Mouse (Mus musculus) kidney, postnatal 4 days (tissue): Measurements from ENCODE around the gene Rffl.

Experiments used
- DNase-seq, 2 experiments: peaks; one replicate each; pipeline ENCODE4 v3.0.0; 2021; ENCODE audit warnings: mixed read lengths in 2 of 2

Rffl gene

DNA sequence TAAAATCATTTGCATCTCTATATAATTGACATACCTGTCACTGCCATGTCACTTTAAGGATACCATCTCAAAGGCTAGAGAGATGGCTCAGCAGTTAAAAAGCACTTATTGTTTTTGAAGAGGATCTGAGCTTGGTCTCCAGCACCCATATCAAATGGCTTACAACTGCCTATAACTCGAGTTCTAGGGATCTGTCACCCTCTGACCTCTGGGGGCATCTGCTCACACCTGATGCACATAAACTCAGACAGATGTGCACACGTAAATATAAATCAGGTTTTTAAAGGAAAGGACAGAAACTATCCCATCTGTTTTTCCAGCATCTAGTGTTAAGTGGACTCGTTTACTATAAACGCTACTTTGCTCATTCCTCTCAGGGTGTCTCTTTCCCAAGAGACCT lies 107.7 kb downstream of the Rffl start:
- no peak for DNase-seq

DNA sequence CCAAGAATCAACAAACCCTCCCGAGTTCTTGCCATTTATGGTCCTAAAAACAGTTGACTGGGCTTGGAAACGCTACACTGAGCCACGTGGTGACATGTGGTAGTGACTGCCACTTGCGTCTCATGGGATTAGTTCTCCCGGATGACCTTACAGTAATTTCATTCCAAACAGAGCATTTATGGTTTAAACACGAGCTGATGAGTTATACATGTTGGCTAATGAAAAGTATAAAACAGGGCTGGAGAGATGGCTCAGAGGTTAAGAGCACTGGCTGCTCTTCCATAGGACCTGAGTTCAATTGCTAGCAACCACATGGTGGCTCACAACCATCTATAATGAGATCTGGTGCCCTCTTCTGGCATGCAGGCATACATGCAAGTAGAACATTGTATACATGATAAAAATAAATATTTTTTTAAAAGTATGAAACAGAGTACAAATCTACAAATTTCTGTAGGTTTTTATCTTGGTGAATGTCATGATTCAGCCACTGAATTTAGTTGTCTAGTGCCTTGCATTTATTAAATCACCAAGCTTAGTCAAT lies 108.7 kb downstream of the Rffl start:
- DNase-seq, result no peak

GRCm38 (mm10) chr11:82755919-82756318 lies 115.1 kb downstream of the Rffl start:
- no peak for DNase-seq
